Mouse (Mus musculus): Measurements from ENCODE around the gene Ngf.

The Ngf gene

GRCm38 (mm10) chr3:102507666-102508260, 38.0 kb downstream of the Ngf start:
- DNase-seq (ENCODE audit: low read depth), result no peak

DNA sequence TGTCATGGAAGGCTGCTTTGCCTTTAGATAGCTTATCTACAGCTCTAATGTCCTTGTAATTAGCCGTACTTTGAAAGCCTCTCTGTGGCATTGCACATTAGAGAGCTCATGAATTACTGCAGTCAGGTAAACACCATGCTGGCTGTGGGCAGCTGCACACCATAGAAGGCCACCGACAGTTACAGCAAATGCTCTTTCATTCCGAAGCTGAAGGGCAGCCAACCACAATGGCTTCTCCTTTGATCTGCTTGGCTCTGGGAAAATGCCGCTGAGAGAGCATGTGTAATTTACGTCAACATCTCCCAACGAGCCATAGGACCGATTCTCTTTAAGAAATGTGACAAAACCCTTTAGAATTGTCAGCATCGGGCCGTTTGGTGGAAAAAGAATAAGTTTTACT, 38.7 kb downstream of the Ngf start:
- no peak for DNase-seq (ENCODE audit: low read depth)

DNA sequence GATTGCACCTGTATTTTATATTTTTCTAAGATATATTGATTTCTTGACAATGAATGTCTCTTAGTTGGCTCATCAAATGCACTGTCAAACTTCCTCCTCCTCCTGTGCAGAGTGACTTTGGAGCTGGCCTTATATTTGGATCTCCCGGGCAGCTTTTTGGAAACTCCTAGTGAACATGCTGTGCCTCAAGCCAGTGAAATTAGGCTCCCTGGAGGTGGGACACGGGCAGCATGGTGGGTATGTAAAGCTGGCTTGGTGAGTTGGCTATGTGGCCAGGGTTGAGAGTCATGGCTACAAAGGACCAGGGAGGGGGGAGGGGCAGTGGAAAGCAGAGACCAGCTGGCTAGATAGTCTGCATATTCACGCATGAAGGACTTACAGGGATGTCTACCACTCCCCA, 39.9 kb downstream of the Ngf start:
- DNase-seq (ENCODE audit: low read depth), result no peak

- DNase-seq (ENCODE audit: low read depth), result no peak
Measured at GRCm38 (mm10) chr3:102516937-102517336, 47.2 kb downstream of the Ngf start.

DNA sequence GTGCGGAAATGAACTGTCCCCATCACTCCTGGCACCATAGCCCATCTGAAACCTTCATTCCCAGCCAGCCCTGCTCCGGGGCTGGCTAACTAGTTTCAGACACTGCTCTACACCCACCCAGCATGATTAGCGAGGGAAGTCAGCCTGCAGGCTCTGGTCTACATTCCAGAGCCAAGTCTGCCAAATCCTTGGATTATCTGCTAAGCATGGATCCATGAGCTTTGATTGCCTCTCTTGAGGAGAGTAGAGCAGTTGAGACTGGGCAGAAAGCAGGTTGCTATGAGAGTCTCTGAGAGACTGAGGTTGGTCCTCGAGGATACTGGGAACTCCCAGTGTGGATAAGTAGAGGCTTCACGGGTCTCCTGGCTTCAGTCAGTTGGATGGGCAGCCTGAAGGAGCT, 51.3 kb downstream of the Ngf start:
- DNase-seq (ENCODE audit: low read depth), result no peak

DNA sequence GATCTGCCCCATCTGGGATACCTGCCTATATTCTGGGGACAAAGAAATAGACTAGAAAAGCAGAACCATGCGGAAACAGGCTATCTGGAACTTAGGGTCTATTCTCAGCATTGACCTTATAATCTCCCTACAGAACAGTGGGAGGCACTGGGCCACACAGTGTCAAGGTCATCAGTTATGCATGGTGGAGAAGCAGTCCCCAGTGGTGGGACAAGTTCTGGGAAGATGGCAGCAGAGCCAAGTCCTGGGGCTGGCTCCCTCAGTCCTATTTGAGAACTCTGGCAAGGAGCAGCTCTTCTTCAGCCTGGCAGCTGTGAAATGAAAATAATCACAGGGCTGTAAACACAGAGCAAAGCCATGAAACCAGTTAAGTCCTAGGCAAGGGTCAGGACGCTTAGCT, 54.0 kb downstream of the Ngf start:
- no peak for DNase-seq (ENCODE audit: low read depth)

GRCm38 (mm10) chr3:102524951-102525350, 55.2 kb downstream of the Ngf start:
- DNase-seq (ENCODE audit: low read depth), result no peak

- DNase-seq (ENCODE audit: low read depth), result no peak
Measured at GRCm38 (mm10) chr3:102525856-102526255, 56.1 kb downstream of the Ngf start.

DNA sequence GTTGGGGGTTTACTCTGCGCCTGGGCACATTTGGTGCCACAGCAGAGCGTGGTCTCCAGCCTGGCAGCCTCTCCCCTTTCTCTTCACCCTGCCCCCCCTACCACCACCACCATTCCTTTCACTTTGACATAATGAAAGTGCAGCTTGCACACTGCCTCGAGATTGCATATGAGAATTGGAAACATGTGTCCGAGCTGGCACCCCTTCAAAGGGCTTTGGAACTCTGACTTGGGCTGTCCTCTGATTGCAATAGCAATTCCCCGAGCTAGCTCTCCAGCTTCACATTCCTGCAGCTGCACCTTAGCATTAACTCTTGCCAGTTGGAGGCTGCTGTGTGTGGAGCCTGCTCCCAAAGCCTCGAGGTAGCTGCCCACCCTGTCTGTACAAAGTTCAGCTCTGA, 56.8 kb downstream of the Ngf start:
- no peak for DNase-seq (ENCODE audit: low read depth)

- no peak for DNase-seq (ENCODE audit: low read depth)
Measured at GRCm38 (mm10) chr3:102534744-102535143, 65.0 kb downstream of the Ngf start.

DNA sequence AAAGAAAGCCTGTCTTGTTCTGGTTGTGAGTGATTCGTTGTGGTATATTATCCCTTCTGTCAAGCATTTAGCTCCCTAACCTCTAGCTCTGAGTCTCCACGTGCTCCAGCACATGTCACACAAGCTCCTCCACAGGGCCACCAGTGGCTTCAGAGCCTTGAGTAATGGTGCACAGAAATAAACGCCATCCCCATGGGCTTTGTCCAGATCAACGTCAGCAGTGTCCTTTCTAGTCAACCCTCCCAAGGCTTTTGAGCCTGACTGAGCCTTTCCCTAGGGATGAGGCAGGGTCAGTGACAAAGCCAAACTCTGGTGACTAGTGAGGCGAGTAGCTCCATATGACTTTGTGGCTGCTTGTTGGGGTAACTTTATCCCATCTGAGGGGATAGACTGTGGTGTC, 73.9 kb downstream of the Ngf start:
- DNase-seq (ENCODE audit: low read depth), result no peak

- DNase-seq (ENCODE audit: low read depth), result no peak
Measured at GRCm38 (mm10) chr3:102547536-102547935, 77.8 kb downstream of the Ngf start.

- DNase-seq (ENCODE audit: low read depth), result no peak
Measured at GRCm38 (mm10) chr3:102553935-102554670, 84.4 kb downstream of the Ngf start.

GRCm38 (mm10) chr3:102556108-102556507, 86.4 kb downstream of the Ngf start:
- no peak for DNase-seq (ENCODE audit: low read depth)

GRCm38 (mm10) chr3:102556645-102557044, 86.9 kb downstream of the Ngf start:
- no peak for DNase-seq (ENCODE audit: low read depth)

Measured in 416B (cell line).